Mouse (Mus musculus) forebrain, embryonic 14.5 days (tissue): ENCODE data around the gene Ankfn1. TPM values are rescaled to one million over a fixed set of nuclear protein-coding genes. Genes with fewer than 3 reads are reported as not detected.

Source experiments
- ATAC-seq: fragments of 200-750 bp; cut with Nextera tagmentation; 2 replicates; pipeline ENCODE4 v1.8.0; 2017; ENCODE audit warnings: mild to moderate bottlenecking, moderate library complexity
- DNase-seq: peaks from one replicate; pipeline ENCODE4 v3.0.0-alpha.2; 2015; ENCODE audit warnings: low spot score
- H3K27ac ChIP-seq: fragments of 300-500 bp; sonication (generic); 2 replicates; pipeline ENCODE4 v1.5.1; 2014; ENCODE audit warnings: low read depth, mild to moderate bottlenecking, control low read depth, low read length, moderate library complexity
- H3K27me3 ChIP-seq: fragments of 300-500 bp; sonication (generic); replicated peaks from 2 replicates; pipeline ENCODE4 v1.6.1; 2014; ENCODE audit warnings: low read length, control low read depth, mixed read lengths; ENCODE audit not compliant: control insufficient read depth, insufficient read depth
- H3K36me3 ChIP-seq: fragments of 300-500 bp; sonication (generic); 2 replicates; pipeline ENCODE4 v1.6.1; 2014; ENCODE audit warnings: low read length, control low read depth; ENCODE audit not compliant: control insufficient read depth, insufficient read depth
- H3K4me1 ChIP-seq: fragments of 300-500 bp; sonication (generic); 2 replicates; pipeline ENCODE4 v1.6.1; 2014; ENCODE audit warnings: antibody characterized with exemption, low read length, control low read depth; ENCODE audit not compliant: control insufficient read depth, insufficient read depth
- H3K4me2 ChIP-seq: fragments of 300-500 bp; sonication (generic); 2 replicates; pipeline ENCODE4 v1.6.1; 2014; ENCODE audit warnings: mild to moderate bottlenecking, control low read depth, low read length
- H3K4me3 ChIP-seq: fragments of 300-500 bp; sonication (generic); 2 replicates; pipeline ENCODE4 v1.5.1; 2014; ENCODE audit warnings: low read depth, low read length, control low read depth
- H3K9ac ChIP-seq: fragments of 300-500 bp; sonication (generic); 2 replicates; pipeline ENCODE4 v1.6.1; 2014; ENCODE audit warnings: mild to moderate bottlenecking, low read length, control low read depth, moderate library complexity
- H3K9me3 ChIP-seq: fragments of 300-500 bp; sonication (generic); replicated peaks from 2 replicates; pipeline ENCODE4 v1.6.1; 2016; ENCODE audit warnings: low read length, control low read depth, mixed read lengths; ENCODE audit not compliant: control insufficient read depth
- WGBS: fragments of 180-500 bp; shearing (Covaris S2); extraction: QIAGEN DNeasy Blood & Tissue Kit; methylation state at CpG from one replicate; pipeline ENCODE4 v1.1.7; 2014; 5-methylcytosine and 5-hydroxymethylcytosine counted together
- polyA plus RNA-seq: library from polyadenylated mRNA; unstranded; fragments of >200 nt; fragmentation: Nextera tagmentation; extraction: Ambion mirVana; gene quantifications from 2 replicates; pipeline ENCODE4 v1.2.1, GENCODE M21; 2014

Gene Ankfn1
- polyA plus RNA-seq, 1 experiment from 2014 or later: 2.4 TPM

DNA sequence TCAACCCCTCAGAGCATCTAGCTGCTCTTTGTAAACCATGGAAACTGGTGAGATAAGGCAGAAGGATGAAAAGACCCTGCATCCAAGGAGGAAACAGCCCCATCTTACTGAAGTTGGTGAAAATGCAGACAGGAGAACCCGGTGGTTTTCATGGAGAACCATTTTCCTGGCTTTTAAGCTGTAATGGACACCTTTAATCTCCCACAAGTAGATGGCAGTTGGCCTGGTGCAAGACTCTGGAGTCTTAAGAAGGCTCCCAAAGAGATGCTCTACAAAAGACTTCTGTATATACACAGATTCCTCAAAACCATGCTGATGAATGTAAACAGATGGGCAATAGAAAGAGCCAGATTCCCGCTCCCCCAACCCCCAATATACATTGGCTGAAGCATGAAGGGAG lies 276.5 kb downstream of the Ankfn1 start:
- Histone ChIP-seq H3K36me3 (no peaks in the 10 kb centered on the region), H3K27ac (no peak overlapping the region), H3K9me3 (no peaks in the 10 kb centered on the region), H3K4me2 (no peak overlapping the region), H3K9ac (no peak overlapping the region), H3K4me1 (peaks cover 6% of the 10 kb centered on the region; the same call in 1 of the 2 replicates), H3K4me3 (no peak overlapping the region), H3K27me3 (no peaks in the 10 kb centered on the region)
- ATAC-seq (no peak), DNase-seq (no peak)
- 72% methylated on average over 2 of the region's 2 CpGs for WGBS

DNA sequence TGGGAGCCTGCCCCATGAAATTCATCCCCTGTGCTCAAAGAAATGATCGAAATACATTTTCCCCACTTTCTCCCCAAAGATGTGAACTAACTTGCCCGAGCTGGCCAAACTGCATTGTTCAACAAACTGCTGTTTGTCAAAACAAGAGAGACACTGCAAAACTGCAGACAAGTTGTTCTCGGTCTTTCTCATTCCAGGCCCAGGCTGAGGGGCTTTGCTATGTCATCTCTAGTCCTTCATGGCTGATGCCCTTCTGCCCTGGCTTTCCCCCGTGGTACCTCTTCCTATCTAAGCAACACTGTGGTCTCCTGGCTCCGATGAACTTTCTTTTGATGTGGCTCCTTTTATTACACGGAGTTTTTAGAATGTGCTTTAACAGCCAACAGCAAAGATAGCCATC lies 296.4 kb downstream of the Ankfn1 start:
- Histone ChIP-seq H3K9ac (no peak overlapping the region), H3K4me3 (no peak overlapping the region), H3K27ac (no peak overlapping the region), H3K4me1 (no peaks in the 10 kb centered on the region), H3K36me3 (no peaks in the 10 kb centered on the region), H3K27me3 (no peaks in the 10 kb centered on the region), H3K4me2 (no peak overlapping the region), H3K9me3 (no peaks in the 10 kb centered on the region)
- 78% methylated on average over 6 of the region's 6 CpGs for WGBS
- no peak for DNase-seq
- ATAC-seq: no peak

- no peak for ATAC-seq
- no peaks in the 10 kb centered on the region for H3K36me3 ChIP-seq
- WGBS: 77% methylated on average over 5 of the region's 5 CpGs
- no peak overlapping the region for H3K9ac ChIP-seq
- H3K27me3 ChIP-seq: no peaks in the 10 kb centered on the region
- no peak overlapping the region for H3K27ac ChIP-seq
- no peak for DNase-seq
- H3K9me3 ChIP-seq: no peaks in the 10 kb centered on the region
- H3K4me3 ChIP-seq: no peak overlapping the region
- H3K4me1 ChIP-seq: no peaks in the 10 kb centered on the region
- no peak overlapping the region for H3K4me2 ChIP-seq
These were observed 300.5 kb downstream of the Ankfn1 start for GRCm38 (mm10) chr11:89476927-89477326.

GRCm38 (mm10) chr11:89476047-89476446 lies 301.4 kb downstream of the Ankfn1 start:
- Histone ChIP-seq H3K9me3 (no peaks in the 10 kb centered on the region), H3K36me3 (no peaks in the 10 kb centered on the region), H3K27me3 (no peaks in the 10 kb centered on the region), H3K4me3 (no peak overlapping the region), H3K9ac (no peak overlapping the region), H3K4me2 (no peak overlapping the region), H3K4me1 (no peaks in the 10 kb centered on the region), H3K27ac (no peak overlapping the region)
- ATAC-seq (no peak), DNase-seq (no peak)
- WGBS: 89% methylated on average over 4 of the region's 4 CpGs

DNA sequence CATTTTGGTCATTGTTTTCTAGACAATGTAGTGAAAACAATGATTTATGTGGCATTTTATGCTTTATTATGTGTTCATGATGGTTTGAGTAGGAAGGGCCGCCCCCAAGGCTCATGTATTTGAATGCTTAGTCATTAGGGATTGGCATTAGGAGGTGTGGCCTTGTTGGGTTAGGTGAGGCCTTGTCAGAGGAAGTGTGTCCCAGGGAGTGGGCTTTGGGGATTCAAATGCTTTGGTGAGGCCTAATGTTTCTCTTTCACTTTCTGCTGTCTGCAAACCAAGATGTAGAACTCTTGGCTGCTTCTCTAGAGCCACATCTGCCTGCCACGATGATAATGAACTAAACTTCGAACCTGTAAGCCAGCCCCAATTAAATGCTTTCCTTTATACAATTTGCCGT lies 304.6 kb downstream of the Ankfn1 start:
- no peak for DNase-seq
- no peak for ATAC-seq
- no peaks in the 10 kb centered on the region for H3K27me3 ChIP-seq
- no peak overlapping the region for H3K27ac ChIP-seq
- no peak overlapping the region for H3K9ac ChIP-seq
- H3K36me3 ChIP-seq: no peaks in the 10 kb centered on the region
- H3K4me1 ChIP-seq: no peaks in the 10 kb centered on the region
- 92% methylated on average over 4 of the region's 4 CpGs for WGBS
- H3K9me3 ChIP-seq: no peaks in the 10 kb centered on the region
- H3K4me3 ChIP-seq: no peak overlapping the region
- H3K4me2 ChIP-seq: no peak overlapping the region

GRCm38 (mm10) chr11:89465381-89465780 lies 312.1 kb downstream of the Ankfn1 start:
- Histone ChIP-seq H3K9me3 (no peaks in the 10 kb centered on the region), H3K4me3 (no peak overlapping the region), H3K4me1 (no peaks in the 10 kb centered on the region), H3K4me2 (no peak overlapping the region), H3K36me3 (no peaks in the 10 kb centered on the region), H3K27ac (no peak overlapping the region), H3K9ac (no peak overlapping the region), H3K27me3 (no peaks in the 10 kb centered on the region)
- ATAC-seq (no peak), DNase-seq (no peak)
- WGBS: 90% methylated on average over 4 of the region's 4 CpGs

GRCm38 (mm10) chr11:89462216-89462615 lies 315.2 kb downstream of the Ankfn1 start:
- WGBS: 85% methylated on average over 10 of the region's 10 CpGs

DNA sequence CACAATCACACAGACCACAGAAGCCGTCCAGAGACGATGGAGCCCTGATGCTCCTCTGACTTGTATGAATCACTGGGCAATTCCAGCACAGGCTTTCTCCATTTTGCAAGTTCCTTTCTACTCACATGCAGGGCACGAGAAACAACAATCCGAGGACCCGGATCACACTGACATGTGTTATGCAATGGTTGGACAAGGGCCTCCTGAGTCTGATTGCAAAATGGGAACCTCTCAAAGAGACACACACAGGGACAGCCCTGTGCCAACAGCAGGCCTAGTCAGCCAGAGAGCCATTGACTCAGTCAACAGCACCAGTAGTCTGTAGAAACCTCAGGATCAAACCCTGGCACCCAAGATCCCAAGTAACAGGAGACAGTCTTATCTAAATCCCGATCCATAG lies 318.0 kb downstream of the Ankfn1 start:
- no peak overlapping the region for H3K9ac ChIP-seq
- DNase-seq (no peak), ATAC-seq (no peak)
- H3K4me1 ChIP-seq: no peaks in the 10 kb centered on the region
- H3K27me3 ChIP-seq: no peaks in the 10 kb centered on the region
- no peak overlapping the region for H3K4me3 ChIP-seq
- 92% methylated on average over 6 of the region's 6 CpGs for WGBS
- no peak overlapping the region for H3K4me2 ChIP-seq
- H3K27ac ChIP-seq: no peak overlapping the region
- H3K9me3 ChIP-seq: no peaks in the 10 kb centered on the region
- no peaks in the 10 kb centered on the region for H3K36me3 ChIP-seq

More at GRCm38 (mm10) chr11:89462216-89462615, 315.2 kb downstream of the Ankfn1 start:
- H3K4me1 ChIP-seq: no peaks in the 10 kb centered on the region
- DNase-seq (no peak), ATAC-seq (no peak)
- H3K9ac ChIP-seq: no peak overlapping the region
- no peaks in the 10 kb centered on the region for H3K9me3 ChIP-seq
- H3K27ac ChIP-seq: no peak overlapping the region
- H3K4me2 ChIP-seq: no peak overlapping the region
- no peaks in the 10 kb centered on the region for H3K36me3 ChIP-seq
- H3K4me3 ChIP-seq: no peak overlapping the region
- H3K27me3 ChIP-seq: no peaks in the 10 kb centered on the region

DNA sequence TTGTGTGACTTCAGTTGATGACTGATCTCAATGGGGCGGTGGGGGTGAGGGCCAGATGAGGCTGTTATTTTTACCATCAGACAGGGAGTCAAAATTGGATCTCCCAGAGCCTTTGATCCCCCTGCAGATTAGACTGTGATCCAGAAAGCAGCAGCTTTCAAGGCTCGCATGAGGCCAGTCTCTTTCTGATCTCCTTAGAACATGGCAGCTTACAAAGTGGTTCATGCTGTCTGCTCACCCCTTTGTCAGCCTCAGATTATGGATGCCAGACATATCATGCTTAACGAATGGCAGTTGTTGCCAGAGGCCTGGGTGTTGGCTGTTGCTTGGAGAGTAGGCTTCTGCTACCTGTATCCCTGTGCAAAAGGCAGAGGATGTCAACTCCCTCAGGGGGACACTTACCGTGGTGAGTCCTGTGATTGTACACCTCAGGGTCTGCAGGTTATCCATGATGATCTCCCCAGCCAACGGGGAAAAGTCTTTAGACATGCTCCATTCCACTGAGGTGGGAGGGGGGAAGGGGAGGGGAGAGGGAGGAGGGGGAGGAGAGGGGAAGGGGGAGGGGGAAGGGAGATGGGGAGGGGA lies 321.7 kb downstream of the Ankfn1 start:
- Histone ChIP-seq H3K9ac (no peak overlapping the region), H3K27me3 (no peaks in the 10 kb centered on the region), H3K9me3 (no peaks in the 10 kb centered on the region), H3K27ac (no peak overlapping the region), H3K4me1 (peaks cover 4% of the 10 kb centered on the region; the same call in 1 of the 2 replicates), H3K4me2 (no peak overlapping the region), H3K36me3 (no peaks in the 10 kb centered on the region), H3K4me3 (no peak overlapping the region)
- ATAC-seq (no peak), DNase-seq (peak; percentile 42)
- WGBS: 30% methylated on average over 5 of the region's 5 CpGs
